Mouse (Mus musculus) urinary bladder, postnatal 4 days (tissue): Measurements from ENCODE around the gene Ankmy1.
A peak's percentile ranks its signal among the peaks of the same experiment; 100 is the strongest.

Source experiments
- DNase-seq, 2 experiments: peaks; one replicate each; pipeline ENCODE4 v3.0.0; 2021 to 2022; ENCODE audit warnings: low spot score in 2 of 2

Ankmy1 gene

DNA sequence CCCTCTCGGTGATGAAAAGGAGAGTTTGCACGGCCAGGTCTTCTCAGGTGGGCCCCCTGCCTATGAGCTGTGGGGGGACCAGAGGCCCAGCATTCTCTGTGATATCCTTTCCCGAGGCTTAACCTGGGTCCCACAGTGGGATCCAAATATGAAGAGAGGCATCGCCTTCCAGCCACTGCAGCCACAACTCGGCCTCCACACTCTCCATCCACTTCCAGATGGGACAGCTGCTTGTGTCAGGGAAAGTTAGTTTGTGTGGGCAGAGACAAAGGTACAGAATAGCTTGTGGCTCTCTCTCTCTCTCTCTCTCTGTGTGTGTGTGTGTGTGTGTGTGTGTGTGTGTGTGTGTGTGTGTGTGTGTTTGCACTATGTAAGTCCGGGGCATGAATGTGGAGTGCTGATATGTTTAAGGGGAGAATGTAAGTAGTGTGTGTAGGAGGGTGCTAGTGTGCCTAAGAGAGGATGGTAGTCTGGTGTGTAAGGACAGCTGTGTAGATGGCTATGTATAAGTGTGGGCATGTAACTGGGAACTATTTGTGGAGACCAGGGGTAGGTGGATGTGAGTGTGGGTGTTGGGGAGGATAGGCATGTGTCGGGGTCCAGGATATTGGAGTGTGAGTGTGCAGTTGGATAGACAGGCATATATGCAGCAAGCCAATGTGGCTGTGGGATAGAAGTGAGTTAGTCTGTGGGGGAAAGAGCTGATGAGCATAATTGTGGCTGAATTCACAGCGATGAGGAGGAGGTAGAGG, 27.2 kb downstream of the Ankmy1 start:
- DNase-seq, result no peak

- no peak for DNase-seq
Measured at GRCm38 (mm10) chr1:92874011-92874410, 28.7 kb downstream of the Ankmy1 start.

- DNase-seq, result no peak
Measured at GRCm38 (mm10) chr1:92872666-92873065, 30.0 kb downstream of the Ankmy1 start.

DNA sequence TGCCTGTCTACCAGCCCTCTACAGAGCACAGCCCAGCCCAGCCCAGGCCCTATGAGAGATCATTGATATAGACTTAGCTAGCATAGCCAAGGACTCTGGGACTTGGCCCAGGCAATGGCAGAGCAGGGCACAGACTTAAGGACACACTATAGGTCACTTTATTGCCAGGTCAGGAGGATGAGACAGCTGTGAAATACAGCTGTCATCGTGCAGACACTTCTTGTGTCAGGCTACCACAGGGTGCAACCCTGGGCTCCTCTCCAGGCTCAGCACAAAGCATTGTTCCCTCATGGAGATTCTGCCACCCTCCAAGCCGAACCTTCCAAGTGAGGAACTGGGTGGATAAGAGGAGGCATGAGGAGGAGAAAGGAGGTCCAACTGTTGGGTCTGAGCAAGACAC, 32.7 kb downstream of the Ankmy1 start:
- DNase-seq, result no peak

- no peak for DNase-seq
Measured at GRCm38 (mm10) chr1:92866170-92866569, 36.5 kb downstream of the Ankmy1 start.

GRCm38 (mm10) chr1:92863268-92863667, 39.4 kb downstream of the Ankmy1 start:
- no peak for DNase-seq

GRCm38 (mm10) chr1:92861503-92861902, 41.2 kb downstream of the Ankmy1 start:
- no peak for DNase-seq

GRCm38 (mm10) chr1:92852450-92852849, 50.3 kb downstream of the Ankmy1 start:
- DNase-seq, result no peak

GRCm38 (mm10) chr1:92849938-92850574, 52.6 kb downstream of the Ankmy1 start:
- no peak for DNase-seq

DNA sequence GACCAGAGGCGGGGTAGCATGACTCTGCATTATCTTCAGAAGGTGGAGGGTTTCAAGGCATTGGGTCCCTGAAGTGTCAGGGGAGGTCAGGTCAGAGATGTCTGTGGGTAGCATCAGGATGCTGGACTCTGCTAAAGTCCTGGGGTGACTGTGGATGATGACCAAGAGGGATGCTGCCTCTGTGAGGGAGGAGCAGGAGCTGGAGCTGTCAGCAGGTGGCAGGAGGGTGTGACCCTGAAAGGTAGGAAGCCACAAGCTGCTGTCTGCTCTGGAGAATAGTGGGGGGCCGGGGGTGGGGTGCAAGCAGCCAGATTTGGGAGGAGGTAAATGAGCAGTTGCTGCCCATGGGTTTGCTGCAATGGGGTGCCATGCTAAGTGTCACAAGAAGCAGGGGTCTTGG, 53.2 kb downstream of the Ankmy1 start:
- no peak for DNase-seq

GRCm38 (mm10) chr1:92847873-92848839, 54.5 kb downstream of the Ankmy1 start:
- DNase-seq, result no peak

- no peak for DNase-seq
Measured at GRCm38 (mm10) chr1:92845889-92846288, 56.8 kb downstream of the Ankmy1 start.

DNA sequence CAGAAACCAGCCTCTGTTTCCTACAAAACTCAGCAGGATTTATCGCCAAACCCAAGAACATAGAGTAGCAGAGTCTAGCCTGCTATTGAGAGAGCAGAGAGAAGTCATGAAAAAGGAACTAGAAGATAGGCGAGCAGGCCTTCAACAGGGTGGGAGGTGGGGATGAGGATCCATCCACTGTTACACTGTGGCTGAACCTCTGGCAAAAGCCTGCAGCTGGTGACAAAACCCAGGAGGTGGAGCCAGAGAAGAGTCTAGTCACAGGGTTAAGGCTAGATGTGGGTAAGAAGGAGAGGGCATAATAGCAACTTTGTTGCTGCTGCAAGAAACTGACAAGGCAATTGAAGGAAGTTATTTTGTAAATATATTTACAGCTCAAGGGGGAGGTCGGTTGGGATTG, 61.3 kb downstream of the Ankmy1 start:
- no peak for DNase-seq

- no peak for DNase-seq
Measured at GRCm38 (mm10) chr1:92840231-92840890, 62.3 kb downstream of the Ankmy1 start.

- DNase-seq, result no peak
Measured at GRCm38 (mm10) chr1:92839211-92839610, 63.5 kb downstream of the Ankmy1 start.

- peak in 1 of 2 experiments; percentile 38 for DNase-seq
Measured at GRCm38 (mm10) chr1:92837931-92838833, 64.5 kb downstream of the Ankmy1 start.

GRCm38 (mm10) chr1:92833987-92834706, 68.6 kb downstream of the Ankmy1 start:
- DNase-seq, result peak; percentile 70 to 79

DNA sequence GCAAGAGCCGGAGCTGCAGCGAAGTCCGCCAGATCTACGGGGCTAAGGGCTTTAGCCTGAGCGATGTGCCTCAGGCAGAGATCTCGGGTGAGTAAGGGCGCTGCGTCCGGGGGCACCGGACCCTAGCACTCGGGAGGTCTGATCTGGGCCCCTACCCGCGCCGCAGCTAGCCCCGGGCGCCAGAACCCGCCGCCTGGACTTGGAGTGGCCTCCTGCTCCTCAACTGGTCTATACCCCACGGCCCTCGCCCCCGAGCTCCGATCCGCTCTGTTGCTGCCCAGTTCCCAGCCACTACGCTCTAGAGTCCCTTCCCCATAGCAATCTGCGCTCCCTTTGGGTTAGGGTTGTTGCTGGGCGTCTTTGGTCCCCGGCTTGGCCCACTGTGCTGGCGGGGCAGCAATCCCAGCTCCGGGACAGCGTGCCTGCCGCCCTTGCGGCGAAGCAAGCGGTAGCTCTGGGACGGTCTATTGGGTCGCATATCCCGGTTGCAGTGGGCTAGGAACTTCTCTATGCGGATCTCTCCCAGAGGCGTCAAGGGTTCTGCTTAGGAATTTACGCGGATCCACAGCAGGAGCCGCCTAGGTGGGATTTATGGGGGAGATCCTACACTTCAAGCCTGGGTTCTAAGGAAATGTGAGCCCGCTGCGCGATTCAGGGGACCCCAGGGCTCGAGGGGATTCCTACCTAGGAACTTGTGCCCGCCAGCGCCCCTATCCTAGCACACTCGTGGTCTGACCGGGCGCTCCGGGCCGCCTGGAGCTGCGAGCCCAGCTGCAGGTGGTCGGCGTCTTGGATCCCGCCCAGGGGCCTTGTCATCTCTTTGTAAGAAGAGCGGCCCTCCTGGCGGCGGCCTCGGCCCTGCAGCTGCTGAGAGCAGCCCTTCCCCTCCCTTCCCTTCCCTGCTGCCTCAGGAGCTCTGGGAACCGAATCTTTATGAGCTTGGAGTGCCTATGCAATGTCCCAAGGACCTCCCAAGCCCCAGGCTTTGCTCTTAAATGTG, 70.4 kb downstream of the Ankmy1 start:
- peak; percentile 68 to 78 for DNase-seq
